Mouse (Mus musculus): Measurements from ENCODE around the gene Ruvbl1.

DNA sequence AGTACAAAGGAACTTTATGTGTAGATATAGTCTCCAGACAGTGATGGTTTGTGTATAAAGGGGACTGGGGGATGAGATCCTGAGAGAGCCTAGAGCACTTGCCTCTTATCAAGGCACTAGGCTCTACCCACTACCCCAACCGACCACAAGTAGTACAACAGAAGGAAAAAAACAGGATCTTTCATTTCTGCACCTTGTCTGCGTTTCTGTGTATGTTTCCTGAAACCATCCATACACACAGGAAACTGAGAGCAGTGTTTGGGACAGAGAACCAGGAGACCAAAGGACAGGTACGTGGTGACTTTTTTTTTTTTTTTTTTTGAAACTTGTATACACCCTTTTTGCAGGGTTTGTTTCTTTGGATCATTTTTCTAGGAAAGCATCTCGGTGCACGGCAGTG is 19.5 kb upstream of the Ruvbl1 start:
- TF ChIP-seq CTCF (IDR thresholded peaks at IDR 0.05; ENCODE audit: borderline replicate concordance, extremely low read depth, insufficient read depth, insufficient read length) = no peak
- TF ChIP-seq POLR2A (IDR thresholded peaks at IDR 0.05; ENCODE audit: borderline replicate concordance, extremely low read depth, insufficient read depth, insufficient read length, poor library complexity, severe bottlenecking) = no peak
